Mouse (Mus musculus) CD4-positive, CD25-positive, alpha-beta regulatory T cell, adult 2 months (primary cell): ENCODE data around the gene Gdf1.

Experiments
- DNase-seq: peaks from one replicate; pipeline ENCODE4 v3.0.0-alpha.2; 2012; ENCODE audit warnings: low read depth, low spot score

Gene Gdf1

DNA sequence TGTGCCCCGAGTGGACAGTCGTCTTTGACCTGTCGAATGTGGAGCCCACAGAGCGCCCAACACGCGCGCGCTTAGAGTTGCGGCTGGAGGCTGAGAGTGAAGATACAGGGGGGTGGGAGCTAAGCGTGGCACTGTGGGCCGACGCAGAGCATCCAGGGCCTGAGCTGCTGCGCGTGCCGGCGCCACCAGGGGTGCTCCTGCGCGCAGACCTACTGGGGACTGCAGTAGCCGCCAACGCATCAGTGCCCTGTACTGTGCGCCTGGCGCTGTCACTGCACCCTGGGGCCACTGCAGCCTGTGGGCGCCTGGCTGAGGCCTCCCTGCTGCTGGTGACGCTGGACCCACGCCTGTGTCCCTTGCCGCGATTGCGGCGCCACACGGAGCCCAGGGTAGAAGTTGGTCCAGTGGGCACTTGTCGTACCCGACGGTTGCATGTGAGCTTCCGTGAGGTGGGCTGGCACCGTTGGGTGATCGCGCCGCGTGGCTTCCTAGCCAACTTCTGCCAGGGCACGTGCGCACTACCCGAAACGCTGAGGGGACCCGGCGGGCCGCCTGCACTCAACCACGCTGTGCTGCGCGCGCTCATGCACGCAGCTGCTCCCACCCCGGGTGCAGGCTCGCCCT, 1.2 kb downstream of the Gdf1 start:
- DNase-seq: no peak

DNA sequence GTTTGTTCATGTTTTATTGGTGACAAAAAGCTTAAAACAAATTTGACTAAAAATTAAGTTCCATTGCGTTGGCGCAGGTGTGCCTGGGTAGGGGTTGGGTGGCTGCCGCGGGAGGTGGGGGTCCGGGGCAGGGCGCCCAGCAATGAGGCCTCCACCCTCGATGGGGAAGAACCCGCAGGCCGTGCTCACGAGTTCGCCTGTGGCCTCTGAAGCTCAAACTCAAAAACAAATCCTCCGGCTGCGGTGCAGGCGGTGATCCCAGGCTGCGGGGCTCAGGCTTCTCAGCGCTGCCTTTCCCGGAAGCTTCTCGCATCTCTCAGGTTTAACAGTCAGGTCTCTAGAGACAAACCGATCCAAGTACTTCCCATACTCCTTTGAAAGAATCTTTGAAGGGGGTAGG, 1.9 kb downstream of the Gdf1 start:
- DNase-seq: no peak

DNA sequence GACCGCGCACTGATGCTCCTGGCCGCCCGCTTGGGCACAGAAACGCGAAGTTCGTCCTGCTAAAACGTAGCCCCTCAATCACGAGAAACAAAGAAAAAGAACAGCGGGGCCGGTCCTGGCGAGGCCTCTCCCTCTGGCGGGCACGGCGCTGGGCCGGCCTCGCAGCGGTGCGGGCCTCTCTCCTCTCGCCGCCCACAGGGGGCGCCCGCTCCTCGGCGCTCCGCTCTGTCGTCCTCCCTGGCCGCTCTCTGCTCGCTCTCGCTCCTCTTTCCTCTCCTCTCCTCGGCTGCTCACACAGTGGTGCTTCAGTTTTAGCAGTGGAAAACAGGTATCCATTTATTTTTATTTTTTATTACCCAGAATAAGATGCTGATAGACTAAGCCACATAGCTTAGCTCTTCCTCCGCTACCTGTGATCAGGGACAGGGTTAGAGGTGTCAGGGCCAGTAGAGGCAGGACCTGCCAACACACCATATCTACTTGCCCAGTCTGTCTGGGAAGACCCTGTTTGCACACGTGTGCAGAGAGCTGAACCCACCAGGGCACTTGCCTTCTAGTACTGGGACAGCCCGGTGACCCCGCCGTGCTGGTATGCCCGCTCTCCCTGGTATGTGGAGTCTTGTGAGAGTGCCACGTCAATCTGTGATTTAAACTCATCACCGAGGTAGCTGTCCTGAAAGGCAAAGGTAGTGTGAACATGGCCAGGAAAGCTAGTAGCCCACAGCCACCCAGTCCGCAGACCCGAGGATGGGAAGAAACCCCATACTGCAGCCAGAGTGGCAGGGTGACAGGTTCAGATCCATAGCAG, 2.7 kb downstream of the Gdf1 start:
- DNase-seq: no peak

DNA sequence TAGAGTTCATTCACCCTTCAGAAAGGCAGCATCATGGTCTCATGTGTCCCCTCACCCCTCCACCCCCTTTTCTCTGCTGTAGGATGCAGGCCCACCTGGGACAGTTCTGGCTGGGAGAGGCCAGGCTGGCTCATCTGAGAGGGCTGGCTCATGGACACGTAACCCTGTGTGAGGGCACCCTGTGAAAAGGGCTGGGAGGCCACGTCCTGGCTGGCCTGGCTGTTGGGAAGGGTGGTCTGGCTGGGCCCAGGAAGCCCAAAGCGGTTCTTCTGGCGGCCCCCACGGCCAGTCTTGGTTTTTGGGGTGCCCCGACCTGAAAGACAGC, 3.2 kb downstream of the Gdf1 start:
- DNase-seq: no peak

DNA sequence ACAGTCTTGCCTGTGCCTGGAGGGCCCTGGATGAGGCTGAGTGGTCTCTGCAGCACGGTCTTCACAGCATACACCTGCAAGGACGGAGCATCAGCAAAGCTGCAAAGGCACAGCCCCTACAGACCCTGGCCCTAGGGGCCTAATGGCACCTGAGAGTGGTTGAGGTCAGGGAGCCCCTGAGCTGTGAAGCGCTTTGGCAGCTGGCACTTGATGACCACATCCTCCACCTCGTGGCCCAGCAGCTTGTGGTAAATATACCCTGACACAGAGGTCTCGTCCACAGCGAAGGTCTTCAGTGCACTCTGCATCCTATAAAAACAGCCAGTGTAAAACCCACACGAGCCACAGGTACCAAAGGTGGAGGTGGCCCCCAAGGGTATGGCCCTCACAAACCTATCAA, 9.3 kb downstream of the Gdf1 start:
- no peak for DNase-seq

DNA sequence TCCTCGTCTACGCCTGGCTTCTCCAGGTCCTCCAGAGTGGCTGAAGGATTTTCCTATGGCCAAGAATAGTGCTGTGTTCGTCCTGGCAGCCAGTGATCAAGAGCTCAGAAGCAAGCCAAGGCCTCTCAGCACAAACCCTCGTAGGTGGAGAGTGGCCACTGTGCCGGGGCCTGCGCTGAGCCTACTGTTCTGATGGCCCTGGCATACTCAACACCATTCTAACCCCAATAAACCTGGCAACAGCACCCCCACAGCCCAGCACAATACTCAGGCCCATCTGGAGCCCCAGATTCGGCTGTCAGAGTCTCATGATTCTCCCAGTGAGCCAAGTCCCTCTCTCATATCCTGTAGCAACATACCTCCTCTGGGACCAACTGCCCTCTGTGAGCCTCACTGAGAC, 11.0 kb downstream of the Gdf1 start:
- no peak for DNase-seq

DNA sequence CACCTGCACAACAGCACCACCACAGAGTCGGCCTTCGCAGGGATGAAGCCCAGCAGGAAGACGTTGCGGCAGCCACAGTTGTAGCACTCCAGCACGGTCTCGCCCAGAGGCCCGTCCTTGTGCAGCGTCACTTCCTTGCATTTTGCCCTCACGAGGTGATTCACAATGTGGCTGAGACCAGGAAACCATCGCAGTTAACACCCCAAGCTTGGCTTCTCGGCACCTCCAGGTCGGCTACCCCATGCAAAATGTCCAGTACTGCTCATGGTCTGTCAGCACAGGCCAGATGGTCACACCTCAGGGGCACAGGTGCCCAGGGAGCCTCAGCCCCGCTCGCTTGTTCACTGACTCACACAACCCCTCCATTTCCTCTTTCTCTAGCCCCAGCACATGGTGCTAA, 12.4 kb downstream of the Gdf1 start:
- no peak for DNase-seq

DNA sequence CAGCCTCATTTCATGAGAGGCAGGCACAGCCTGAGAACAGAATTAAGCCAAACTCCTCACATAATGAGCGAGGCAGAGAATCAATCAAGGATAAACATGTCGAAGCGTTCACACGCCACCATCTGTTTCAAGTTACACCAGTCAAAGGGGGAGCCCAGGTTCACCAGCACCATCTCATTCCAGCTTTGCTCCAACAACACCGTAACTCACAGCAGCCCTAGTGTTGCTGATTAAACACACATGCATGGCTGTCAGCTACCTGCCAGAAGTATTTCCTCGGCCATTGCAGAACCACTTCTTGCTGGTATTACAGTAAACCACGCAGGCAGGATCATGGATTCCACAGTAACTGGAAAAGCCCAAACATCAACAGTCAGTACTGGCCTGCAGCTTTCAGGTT, 13.5 kb downstream of the Gdf1 start:
- DNase-seq: no peak

DNA sequence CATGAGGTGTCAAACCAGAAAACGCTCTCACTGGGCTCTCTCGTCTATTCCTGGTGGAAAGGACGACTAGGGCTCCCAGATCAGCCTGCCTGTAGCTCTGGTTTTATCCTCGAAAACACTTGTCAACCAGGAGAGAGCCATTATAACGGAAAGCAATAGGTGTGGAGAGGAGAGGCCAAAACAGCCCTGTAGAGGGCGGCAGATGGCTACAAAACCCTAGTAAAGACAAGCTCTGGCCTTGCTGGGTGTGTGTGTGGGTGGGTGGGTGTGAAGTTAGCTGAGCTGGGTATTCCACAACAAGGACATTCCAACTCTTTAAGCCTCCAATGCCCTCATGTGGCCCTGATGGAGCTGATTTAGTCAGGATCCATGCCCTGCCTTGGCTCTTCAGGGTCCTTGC, 14.1 kb downstream of the Gdf1 start:
- DNase-seq: peak; percentile 56

DNA sequence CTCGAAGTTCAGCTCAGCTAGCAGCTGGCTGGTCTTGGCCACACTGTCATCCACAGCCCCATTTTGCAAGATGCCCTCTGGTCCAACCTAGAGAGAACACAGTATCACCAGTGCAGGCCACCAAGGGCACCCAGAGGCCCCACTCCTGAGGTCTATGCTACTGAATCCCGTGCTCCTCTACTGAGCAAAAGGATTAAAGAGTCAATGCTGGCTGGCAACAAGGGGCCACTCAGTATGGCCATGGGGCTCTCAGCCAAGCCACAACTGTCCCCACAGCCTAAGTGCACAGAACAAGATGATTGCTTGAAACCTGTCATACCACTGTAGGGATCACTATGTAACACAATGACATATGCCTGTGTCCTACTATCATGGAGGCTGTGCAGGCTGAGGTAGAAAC, 14.7 kb downstream of the Gdf1 start:
- DNase-seq: no peak

DNA sequence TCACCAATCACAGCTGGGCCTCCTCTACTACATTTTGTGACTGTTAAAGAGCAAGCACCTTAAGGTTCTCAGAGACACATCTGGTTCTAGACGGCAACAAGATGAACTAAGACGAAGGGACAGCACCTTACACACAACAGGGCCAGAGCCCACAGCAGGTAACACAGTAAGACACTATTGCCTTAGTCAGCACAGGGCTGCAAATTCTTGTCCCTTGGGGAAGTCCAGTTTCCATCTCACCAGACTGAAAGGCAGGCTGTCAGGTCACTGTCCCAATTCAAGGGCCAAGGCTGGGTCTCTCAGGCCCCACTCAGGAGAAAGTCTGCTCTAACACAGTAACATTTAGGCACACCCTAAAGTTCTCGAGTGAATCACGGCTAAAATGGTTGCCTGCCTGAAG, 17.8 kb downstream of the Gdf1 start:
- DNase-seq: no peak

DNA sequence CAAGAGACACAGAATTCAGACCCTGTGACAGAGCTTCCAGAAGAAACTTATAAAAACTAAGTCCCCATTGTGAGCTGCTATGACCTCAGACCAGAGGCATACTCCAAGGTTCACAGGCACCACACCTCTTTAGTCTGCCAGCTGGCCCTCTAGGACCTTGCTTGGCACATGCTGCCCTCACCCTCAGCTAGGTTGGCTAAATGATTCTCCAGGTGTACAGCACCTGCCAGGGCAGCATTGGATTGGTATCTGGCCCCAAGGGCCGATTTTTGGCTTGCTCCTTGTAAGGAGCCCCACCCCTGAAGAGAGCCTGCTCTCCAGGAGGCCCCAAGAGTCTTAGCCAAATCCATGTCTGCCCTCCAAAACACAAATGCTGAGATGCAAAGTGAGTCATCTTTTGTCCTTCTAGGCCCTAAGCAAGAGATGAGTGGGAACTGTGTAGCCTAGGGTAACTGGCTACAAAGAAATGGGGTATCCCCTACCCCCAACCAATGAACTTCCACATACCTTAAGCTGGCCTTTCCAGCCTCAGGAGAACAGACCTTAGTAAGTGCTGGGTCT, 18.3 kb downstream of the Gdf1 start:
- DNase-seq: no peak

DNA sequence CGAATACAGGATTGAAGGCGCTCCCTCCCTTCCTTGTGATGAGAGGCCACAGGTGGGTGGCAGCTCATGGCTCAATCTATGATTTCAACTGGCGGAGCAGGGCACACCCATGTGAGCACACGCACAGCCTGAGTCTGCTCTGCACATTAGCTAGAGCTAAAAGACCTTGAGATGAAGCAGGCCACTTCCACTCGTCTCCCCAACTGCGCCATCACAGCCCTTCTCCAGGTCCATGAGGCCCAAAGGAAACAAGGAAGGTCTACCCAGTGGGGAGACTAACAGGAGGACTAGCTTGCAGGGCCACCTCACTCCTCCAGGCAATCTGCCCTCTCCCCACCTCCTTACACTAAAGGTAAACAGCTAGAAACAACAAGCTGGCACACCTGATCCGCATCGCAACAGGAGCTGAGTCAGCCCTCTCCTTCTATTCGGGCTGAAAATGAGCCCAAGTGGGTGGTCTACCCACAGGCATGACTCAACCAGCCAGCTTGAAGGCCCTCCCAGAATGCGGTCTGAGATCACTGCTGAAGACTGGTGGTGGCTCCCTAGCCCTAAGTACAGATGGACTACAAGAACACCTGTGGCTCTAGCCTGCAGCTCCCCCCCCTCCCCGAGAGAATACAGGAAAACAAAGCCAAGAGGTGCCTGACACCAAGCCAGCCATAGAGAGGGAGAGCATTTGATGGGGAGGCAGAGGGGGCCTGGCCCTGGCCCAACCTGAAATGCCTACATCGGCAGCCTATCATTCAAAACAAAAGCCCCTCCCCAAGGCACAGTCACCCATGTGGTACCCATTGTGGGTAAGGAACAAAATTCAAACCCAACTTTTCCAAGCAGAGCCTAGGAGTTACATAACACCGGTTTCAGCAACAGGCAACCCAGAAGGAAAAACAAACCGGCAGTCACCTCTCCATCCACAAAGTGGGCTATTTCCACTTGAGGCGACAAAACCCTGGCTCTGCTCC, 21.7 kb downstream of the Gdf1 start:
- DNase-seq: peak; percentile 29

DNA sequence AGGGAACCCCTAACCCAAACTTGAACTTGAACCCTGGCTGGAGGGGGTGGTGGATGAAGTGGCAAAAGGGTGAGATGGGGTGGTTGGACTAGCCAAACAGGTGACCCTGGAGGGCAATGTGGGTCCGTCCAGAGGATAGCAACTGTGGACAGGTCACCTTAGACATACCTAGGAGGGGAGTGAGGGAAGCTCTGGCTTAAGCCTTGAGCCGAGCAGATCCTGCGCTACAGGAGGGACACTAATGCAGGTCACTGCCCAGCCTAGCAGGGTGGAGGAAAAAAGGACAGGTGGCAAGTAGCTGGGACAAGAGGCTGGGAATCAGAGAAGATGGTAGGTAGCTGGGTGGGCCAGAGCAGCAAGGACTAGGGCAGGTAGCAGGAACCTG, 22.4 kb downstream of the Gdf1 start:
- DNase-seq: no peak

DNA sequence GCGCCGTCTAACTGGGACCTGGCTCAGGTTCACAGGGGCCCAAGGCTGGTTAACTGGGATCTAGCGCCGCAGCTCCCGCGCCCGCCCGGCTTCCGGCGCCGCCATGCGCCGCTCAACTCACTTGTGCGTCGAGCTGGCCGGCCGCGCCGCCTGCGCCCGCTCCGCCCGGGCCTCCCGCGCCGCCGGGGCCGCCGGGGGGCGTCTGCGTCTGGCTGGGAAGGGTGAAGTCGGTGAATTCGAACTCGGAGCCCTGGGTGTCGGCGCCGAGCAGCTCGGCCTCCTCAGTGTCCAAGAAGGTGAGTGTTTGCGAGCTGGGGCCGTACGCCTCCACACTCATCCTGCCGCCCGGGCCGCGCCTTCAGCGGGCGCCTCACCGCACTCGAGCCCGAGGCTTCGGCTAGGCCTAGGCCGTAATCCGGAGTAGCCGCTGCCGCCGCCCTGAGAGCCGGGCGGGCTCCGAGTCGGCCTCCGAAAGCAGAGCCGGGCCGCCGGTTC, 23.1 kb downstream of the Gdf1 start:
- DNase-seq: peak; percentile 72

DNA sequence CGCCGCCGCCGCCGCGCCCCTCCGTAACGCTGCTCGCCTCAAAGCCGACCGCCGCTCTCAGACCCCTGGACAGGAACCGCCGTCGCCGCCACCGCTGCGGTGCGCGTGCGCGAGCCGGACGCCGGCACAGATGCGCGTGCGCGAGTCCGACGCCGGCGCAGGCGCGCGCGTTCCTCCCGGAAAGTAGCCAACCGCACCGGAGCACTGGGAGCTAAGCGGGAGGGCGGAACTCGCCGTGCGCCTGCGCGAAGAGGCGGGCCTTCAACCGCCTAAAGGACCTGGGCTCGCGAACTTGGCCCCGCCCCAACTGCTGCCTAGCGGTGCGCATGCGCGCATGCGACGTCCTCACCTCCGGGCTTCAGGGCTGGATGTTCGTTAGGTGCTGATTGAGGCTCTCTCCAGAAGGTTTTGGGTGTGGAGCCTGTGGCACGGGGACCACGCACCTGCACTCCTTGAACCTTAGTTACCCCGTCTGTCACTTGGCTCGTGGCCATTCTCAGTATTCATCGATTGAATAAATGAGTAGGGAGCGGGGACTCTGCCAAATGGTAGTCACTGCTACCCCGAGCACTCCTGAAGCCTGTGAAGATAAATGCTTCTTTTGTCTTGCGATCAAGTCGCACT, 23.7 kb downstream of the Gdf1 start, which contains the start of gene Upf1:
Gene Upf1, minus strand, starts transcription at position 85 of the 624 bp plus-strand sequence.
- DNase-seq: peak; percentile 100

DNA sequence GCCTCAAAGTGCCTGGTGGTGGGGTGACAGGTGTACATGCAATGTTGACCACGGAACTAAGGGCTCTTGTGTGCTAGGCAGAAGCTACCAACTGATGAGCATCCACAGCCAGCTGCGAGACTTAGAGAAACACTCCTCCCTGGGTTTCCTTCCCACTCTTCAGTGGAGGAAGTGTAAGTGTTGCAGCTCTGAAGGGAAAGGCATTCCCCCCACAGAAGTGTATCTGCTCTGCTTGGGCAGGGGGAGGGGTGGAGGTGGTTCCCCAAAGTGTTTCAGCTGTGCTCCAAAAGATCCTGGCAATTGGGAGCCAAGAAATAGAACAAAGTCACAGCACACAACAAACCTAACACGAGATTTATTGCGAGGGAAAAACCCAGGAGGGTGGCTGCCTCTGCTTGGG, 24.4 kb downstream of the Gdf1 start:
- DNase-seq: no peak

DNA sequence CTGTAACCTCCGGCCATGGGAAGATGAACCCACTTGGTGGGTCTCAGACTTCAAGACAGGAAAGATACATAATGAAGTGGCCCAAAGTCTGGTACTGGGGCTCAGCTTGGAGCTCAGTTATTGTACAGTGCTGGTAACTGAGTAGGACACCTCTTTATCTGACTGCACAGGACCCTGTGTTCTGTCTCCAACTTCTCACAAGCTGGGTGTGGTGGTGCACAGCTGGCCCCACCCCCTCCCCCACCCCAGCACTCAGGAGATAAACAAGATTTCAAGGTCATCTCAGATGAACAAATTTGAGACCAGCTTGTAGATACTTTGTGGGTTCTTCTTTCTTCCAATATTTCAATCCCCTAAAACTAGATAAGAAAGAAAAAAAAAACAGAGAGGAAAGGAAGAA, 26.5 kb downstream of the Gdf1 start:
- DNase-seq: no peak

DNA sequence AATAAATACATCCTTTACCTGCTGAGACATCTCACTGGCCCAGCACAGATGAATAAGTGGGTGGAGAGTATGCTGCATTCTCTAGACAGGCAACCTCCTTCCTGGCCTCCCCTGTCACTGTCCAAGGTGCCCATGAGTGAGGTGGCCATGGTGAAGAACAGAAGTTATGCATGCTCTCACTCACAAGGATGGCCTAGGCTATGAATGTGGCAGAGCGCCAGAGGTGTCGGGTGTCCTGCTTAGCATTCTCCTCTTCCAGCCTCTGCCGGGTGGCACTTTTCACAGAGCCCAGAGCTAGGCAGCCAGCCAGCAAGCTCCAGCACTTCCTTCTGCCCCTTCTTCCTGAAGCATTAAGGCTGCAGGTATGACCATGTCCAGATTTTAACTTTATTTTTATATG, 29.8 kb downstream of the Gdf1 start:
- DNase-seq: no peak

DNA sequence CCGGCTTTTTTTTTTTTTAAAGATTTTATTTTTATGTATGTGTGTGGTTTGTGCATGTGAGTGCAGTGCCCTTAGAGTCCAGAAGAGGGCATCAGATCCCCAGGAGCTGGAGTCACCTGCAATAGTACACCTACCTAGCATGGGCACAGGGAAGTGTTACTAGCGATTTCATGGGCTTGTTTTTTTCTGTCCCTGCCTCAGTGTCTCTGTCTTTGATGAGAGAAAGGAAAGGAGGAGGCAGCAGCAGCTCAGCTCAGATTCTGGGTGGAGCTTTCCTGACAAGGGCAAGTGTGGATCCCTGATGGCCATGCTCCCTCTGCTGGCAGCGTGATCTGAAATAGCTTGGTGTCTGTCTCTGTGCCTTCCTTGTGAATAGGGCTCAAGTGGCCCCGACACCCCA, 31.2 kb downstream of the Gdf1 start:
- DNase-seq: peak; percentile 56

DNA sequence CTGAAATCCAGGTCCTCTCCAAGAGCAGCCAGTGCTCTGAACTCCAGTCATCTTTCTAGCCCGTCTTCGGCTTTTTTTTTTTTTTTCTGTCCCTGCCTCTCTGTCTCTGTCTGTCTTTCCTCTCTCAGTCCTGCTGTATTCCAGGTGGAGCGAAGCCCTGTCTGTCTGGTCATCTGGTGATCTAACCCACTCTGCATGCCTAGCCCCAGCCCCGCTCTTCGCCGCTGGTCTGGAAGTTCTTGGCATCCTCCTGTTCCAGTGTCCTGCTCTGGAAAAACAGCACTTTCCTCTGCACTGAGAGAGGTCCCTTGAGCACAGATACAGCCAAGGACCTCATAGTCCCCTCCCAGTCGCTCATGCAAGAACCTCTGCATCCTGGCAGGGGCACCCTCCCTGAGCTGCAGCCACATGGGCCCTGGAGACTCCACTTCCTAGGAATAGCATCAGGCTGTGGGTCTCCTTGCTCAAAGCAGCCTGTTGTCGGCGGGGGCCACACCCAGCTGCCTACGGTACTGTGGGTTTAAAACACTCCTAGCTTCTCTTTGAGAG, 31.9 kb downstream of the Gdf1 start:
- DNase-seq: no peak
